Mouse (Mus musculus) liver, postnatal 0 days (tissue): Measurements from ENCODE around the gene Atp6v1f. TPM values are rescaled to one million over a fixed set of nuclear protein-coding genes. Genes with fewer than 3 reads are reported as not detected.

Source experiments
- ATAC-seq: fragments of 200-750 bp; cut with Nextera tagmentation; 2 replicates; pipeline ENCODE4 v1.8.0; 2017; ENCODE audit warnings: mild to moderate bottlenecking, moderate library complexity
- DNase-seq: peaks from one replicate; pipeline ENCODE4 v3.0.0-alpha.2; 2016
- H3K27ac ChIP-seq: fragments of 300-500 bp; sonication (generic); 2 replicates; pipeline ENCODE4 v1.5.1; 2014; ENCODE audit warnings: antibody characterized with exemption, moderate library complexity, mild to moderate bottlenecking, low read depth
- H3K27me3 ChIP-seq: fragments of 300-500 bp; sonication (generic); 2 replicates; pipeline ENCODE4 v1.6.1; 2014; ENCODE audit warnings: low read length, control low read depth, mixed read lengths; ENCODE audit not compliant: insufficient read depth
- H3K36me3 ChIP-seq: fragments of 300-500 bp; sonication (generic); replicated peaks from 2 replicates; pipeline ENCODE4 v1.6.1; 2014; ENCODE audit warnings: mild to moderate bottlenecking, control low read depth, low read length, moderate library complexity, mixed read lengths; ENCODE audit not compliant: insufficient read depth
- H3K4me1 ChIP-seq: fragments of 300-500 bp; sonication (generic); 2 replicates; pipeline ENCODE4 v1.6.1; 2014; ENCODE audit warnings: antibody characterized with exemption, mild to moderate bottlenecking, control low read depth; ENCODE audit not compliant: insufficient read depth
- H3K4me2 ChIP-seq: fragments of 300-500 bp; sonication (generic); 2 replicates; pipeline ENCODE4 v1.6.1; 2014; ENCODE audit warnings: low read depth, mild to moderate bottlenecking, low read length, moderate library complexity, mixed read lengths
- H3K4me3 ChIP-seq: fragments of 300-500 bp; sonication (generic); 2 replicates; pipeline ENCODE4 v1.5.1; 2014; ENCODE audit warnings: low read depth, low read length
- H3K9ac ChIP-seq: fragments of 300-500 bp; sonication (generic); replicated peaks from 2 replicates; pipeline ENCODE4 v1.6.1; 2014; ENCODE audit warnings: mild to moderate bottlenecking, moderate library complexity
- H3K9me3 ChIP-seq: fragments of 300-500 bp; sonication (generic); 2 replicates; pipeline ENCODE4 v1.6.1; 2016; ENCODE audit warnings: mild to moderate bottlenecking, control low read depth, low read length, mixed read lengths
- CTCF ChIP-seq: sonication (generic); IDR thresholded peaks from 2 replicates; pipeline ENCODE4 v1.5.1; 2016; ENCODE audit warnings: antibody characterized with exemption, low read depth
- EP300 ChIP-seq: IDR thresholded peaks from 2 replicates; pipeline ENCODE4 v1.6.1; 2016; ENCODE audit warnings: antibody characterized with exemption, low read depth, mild to moderate bottlenecking
- WGBS: fragments of 180-500 bp; shearing (Covaris S2); extraction: QIAGEN DNeasy Blood & Tissue Kit; methylation state at CpG from one replicate; pipeline ENCODE4 v1.1.7; 2014; ENCODE audit not compliant: insufficient replicate concordance; 5-methylcytosine and 5-hydroxymethylcytosine counted together
- polyA plus RNA-seq: library from polyadenylated mRNA; unstranded; fragments of >200 nt; fragmentation: Nextera tagmentation; extraction: Ambion mirVana; gene quantifications from 2 replicates; pipeline ENCODE4 v1.2.1, GENCODE M21; 2015

Atp6v1f gene
- polyA plus RNA-seq, 1 experiment from 2014 or later, result 170 TPM

DNA sequence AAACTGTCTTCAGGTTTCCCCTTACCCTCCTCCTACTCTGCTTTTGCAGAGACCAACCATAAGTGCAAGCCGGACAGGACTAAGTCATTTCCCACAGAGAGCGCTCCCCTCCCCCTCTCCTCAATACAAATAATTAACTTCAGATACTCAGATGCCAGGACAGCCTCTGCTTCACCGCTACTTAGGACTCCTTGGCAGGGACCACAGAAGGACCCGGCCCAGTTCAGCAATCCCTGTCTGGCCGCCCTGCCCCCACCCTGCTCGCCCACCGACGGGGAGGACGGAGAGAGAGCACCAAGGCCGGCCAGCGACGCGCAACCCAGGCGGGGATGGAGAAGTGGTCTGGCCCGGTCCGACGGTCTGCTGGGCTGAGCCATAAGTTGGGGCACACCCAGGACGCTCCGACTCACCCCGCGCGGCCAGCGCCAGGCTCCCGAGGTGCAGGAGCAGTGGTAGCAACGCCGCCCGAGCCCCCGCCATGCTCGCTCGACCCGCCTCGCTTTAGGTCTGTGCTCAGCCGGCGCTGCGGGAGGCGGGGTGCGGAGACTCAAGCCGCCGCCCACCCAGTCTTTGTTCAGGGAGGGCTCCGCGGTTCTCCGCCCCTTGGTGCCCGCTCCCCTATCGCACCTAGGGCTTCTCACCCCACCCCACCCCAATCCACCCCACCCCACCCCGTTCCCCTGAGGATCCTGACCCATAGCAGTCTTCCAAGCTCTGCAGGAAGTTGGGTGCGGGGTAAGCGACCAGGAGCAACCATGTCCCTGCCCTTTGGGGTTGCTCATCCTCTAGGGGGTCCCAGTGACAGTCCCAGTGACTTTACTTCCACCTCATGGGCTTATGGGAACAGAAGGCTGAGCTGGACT lies 40.2 kb downstream of the Atp6v1f start, which contains the start of gene Kcp:
Gene Kcp (minus strand): TSS at position 506 of the 863 bp plus-strand sequence.
- 0 out of 2 replicates have a peak, but pooled peaks have one; percentile 23 for ATAC-seq
- peak within 1 kb of the TSS; percentile 47 for H3K9ac ChIP-seq
- no peak within 1 kb of the TSS for H3K27ac ChIP-seq

DNA sequence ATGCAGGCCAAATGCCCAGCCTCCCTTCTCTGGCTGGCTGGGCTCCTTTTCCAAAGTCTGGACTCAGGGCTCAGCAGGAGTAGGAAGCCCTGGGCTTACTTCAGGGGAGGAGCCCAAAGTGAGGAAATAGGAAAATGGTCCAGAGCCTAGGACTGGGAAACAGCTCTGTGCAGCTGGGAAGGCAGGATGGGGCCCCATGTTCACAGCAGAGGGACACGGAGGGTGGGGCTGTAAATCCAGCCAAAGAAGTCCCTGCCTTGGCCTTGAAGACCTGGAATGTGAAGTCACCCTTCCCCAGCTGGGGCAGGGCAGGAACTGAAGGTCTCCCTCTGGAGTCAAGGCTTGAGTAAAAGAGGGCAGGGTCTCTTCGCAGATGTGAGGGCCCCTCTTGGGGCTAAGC lies 41.6 kb downstream of the Atp6v1f start:
- H3K4me1 ChIP-seq, result peaks cover 15% of the 10 kb centered on the region
- H3K36me3 ChIP-seq, result no peaks in the 10 kb centered on the region
- 58% methylated on average over 2 of the region's 2 CpGs for whole genome bisulfite sequencing
- ATAC-seq, result no peak
- no peak overlapping the region for H3K4me3 ChIP-seq
- no peaks in the 10 kb centered on the region for H3K9me3 ChIP-seq
- TF ChIP-seq CTCF (no peak), EP300 (no peak)
- no peak overlapping the region for H3K27ac ChIP-seq
- no peak overlapping the region for H3K9ac ChIP-seq
- H3K27me3 ChIP-seq, result peaks cover 27% of the 10 kb centered on the region
- no peak for DNase-seq
- no peak overlapping the region for H3K4me2 ChIP-seq

More for the DNA sequence above, 40.2 kb downstream of the Atp6v1f start, which contains the start of gene Kcp:
- Histone ChIP-seq H3K36me3 (no peaks in the 10 kb centered on the region), H3K9me3 (no peaks in the 10 kb centered on the region), H3K27me3 (peaks cover 27% of the 10 kb centered on the region), H3K4me1 (peaks cover 8% of the 10 kb centered on the region), H3K4me2 (peak within 1 kb of the TSS; percentile 76), H3K4me3 (peak within 1 kb of the TSS; percentile 45)
- WGBS, result 3% methylated on average over 37 of the region's 47 CpGs
- no peak for DNase-seq
- TF ChIP-seq CTCF, result no peak
- TF ChIP-seq EP300, result no peak

DNA sequence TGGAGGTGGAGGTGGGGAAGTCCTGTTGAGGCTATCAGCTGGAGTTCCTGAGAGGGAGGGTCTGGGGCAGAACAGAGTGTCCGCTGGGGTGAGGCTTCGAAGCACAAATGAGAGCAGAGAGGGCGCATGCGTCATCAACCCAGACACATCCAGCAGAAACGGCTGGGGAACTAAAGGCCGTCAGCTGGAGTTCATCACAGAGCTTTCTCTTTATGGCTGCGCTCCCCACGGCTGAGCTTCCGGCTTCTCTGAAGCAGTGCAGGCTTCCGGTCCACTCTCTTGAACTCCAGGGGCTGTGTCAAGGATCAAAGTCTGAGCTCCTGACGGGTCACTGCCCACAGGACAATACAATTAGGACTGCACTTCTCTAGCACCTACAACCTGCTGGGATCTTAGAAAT lies 45.8 kb downstream of the Atp6v1f start:
- WGBS, result 0% methylated on average over 11 of the region's 11 CpGs
- DNase-seq (peak; percentile 68), ATAC-seq (peak; percentile 91)
- H3K36me3 ChIP-seq, result no peaks in the 10 kb centered on the region
- H3K4me1 ChIP-seq, result peaks cover 11% of the 10 kb centered on the region; the same call in 1 of the 2 replicates
- no peak for TF ChIP-seq EP300
- H3K9ac ChIP-seq, result no peak overlapping the region
- peak overlapping the region; percentile 60 for H3K4me2 ChIP-seq
- peaks cover 3% of the 10 kb centered on the region for H3K27me3 ChIP-seq
- peak overlapping the region; percentile 9; the same call in 1 of the 2 replicates for H3K4me3 ChIP-seq
- H3K27ac ChIP-seq, result peak overlapping the region; percentile 83
- no peaks in the 10 kb centered on the region for H3K9me3 ChIP-seq

DNA sequence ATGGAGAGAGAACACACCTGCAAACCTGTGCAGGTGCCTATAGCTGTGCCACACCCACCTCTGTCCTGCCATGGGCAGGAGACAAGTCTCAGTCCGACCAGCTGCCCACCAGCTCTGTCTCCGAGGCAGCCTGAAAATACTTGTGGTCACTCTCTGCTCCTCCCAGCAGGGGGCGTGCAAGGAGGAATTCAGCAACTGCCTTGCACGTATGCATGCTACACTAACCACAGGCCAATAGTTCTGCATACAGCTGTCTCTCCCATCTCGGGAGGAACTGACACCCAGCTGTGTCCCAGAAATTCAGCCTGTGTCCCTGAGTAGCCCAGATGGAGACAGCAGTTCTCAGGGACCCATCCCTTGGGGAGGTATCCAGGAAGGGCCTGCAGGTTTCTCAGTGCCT lies 49.6 kb downstream of the Atp6v1f start:
- no peak for TF ChIP-seq EP300
- TF ChIP-seq CTCF, result peak; percentile 91
- H3K27me3 ChIP-seq, result no peaks in the 10 kb centered on the region
- 2% methylated on average over 5 of the region's 5 CpGs for WGBS
- H3K4me2 ChIP-seq, result no peak overlapping the region
- no peak overlapping the region for H3K27ac ChIP-seq
- no peak overlapping the region for H3K9ac ChIP-seq
- DNase-seq (peak; percentile 82), ATAC-seq (peak; percentile 37; the same call in 1 of the 2 replicates)
- H3K4me1 ChIP-seq, result peaks cover 11% of the 10 kb centered on the region; the same call in 1 of the 2 replicates
- H3K4me3 ChIP-seq, result no peak overlapping the region
- H3K36me3 ChIP-seq, result no peaks in the 10 kb centered on the region
- no peaks in the 10 kb centered on the region for H3K9me3 ChIP-seq

Other genes starting within 250 kb of the Atp6v1f start
- gene Hilpda, start 195.2 kb upstream of the Atp6v1f start, polyA plus RNA-seq, result 24.1 and 29.0 TPM in 2 replicates
- gene Fam71f2, start 188.1 kb upstream of the Atp6v1f start, polyA plus RNA-seq, result 0.11 and 0.28 TPM in 2 replicates
- gene Fam71f1, start 148.6 kb upstream of the Atp6v1f start, polyA plus RNA-seq, result not detected in 2 replicates
- 55.7 and 63.8 TPM in 2 replicates for gene Calu, start 119.6 kb upstream of the Atp6v1f start, polyA plus RNA-seq
- gene Opn1sw, start 79.2 kb upstream of the Atp6v1f start, polyA plus RNA-seq, result 0.06 and 0.12 TPM in 2 replicates
- 0.09 and 0.22 TPM in 2 replicates for gene Ccdc136, start 71.4 kb upstream of the Atp6v1f start, polyA plus RNA-seq
- 0.07 and 0.24 TPM in 2 replicates for gene Flnc, start 34.5 kb upstream of the Atp6v1f start, polyA plus RNA-seq
- not detected in 2 replicates for gene Atp6v1fnb, start 3.7 kb downstream of the Atp6v1f start, polyA plus RNA-seq
- 2.2 and 2.3 TPM in 2 replicates for gene Kcp, start 40.2 kb downstream of the Atp6v1f start, polyA plus RNA-seq
- 11.8 and 12.0 TPM in 2 replicates for gene Irf5, start 58.9 kb downstream of the Atp6v1f start, polyA plus RNA-seq
- gene Tnpo3, start 142.2 kb downstream of the Atp6v1f start, polyA plus RNA-seq, result 18.2 and 20.4 TPM in 2 replicates
- 84.8 and 87.5 TPM in 2 replicates for gene Tspan33, start 226.5 kb downstream of the Atp6v1f start, polyA plus RNA-seq